Mouse (Mus musculus) brain, embryonic 14.5 days (tissue): Measurements from ENCODE around the gene AI661453.

ENCODE experiments used
- CTCF ChIP-seq: fragments of 200-500 bp; IDR thresholded peaks from 2 replicates; pipeline ENCODE4 v1.5.1; 2012; ENCODE audit warnings: inconsistent platforms, mild to moderate bottlenecking, moderate library complexity, borderline replicate concordance; ENCODE audit not compliant: insufficient read depth, insufficient read length; ENCODE audit errors: extremely low read depth
- POLR2A ChIP-seq: fragments of 200-500 bp; IDR thresholded peaks from 2 replicates; pipeline ENCODE4 v1.6.1; 2012; ENCODE audit warnings: mild to moderate bottlenecking, inconsistent platforms, borderline replicate concordance; ENCODE audit not compliant: poor library complexity, insufficient read depth, insufficient read length, severe bottlenecking; ENCODE audit errors: extremely low read depth

DNA sequence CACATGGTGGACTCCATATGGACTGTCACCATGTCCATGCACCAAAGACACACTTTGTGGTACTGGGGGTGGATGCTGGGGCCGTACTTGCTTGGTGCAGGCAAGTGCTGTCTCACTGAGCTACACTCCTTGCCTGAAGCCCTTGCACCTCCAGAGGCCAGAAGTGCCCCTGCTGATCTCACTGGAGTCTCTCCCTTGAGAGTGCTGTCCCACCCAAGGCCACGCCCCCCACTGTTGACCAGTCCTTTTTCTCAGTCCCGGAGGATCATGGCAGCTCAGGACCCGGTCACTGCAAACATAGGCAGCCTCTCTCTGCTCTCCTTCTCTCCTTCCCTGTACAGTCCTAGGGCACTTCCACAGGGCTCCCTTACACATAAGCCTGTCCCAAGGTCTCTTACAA lies 37.8 kb downstream of the AI661453 start:
- TF ChIP-seq CTCF (no peak), POLR2A (no peak)
